Mouse (Mus musculus) hindbrain, embryonic 12.5 days (tissue): ENCODE data around the gene Arhgap24. TPM values are rescaled to one million over a fixed set of nuclear protein-coding genes. Genes with fewer than 3 reads are reported as not detected.

ENCODE experiments used
- ATAC-seq: fragments of 200-750 bp; cut with Nextera tagmentation; 2 replicates; pipeline ENCODE4 v1.8.0; 2017; ENCODE audit warnings: moderate TSS enrichment; ENCODE audit not compliant: low FRiP score
- H3K27ac ChIP-seq: fragments of 300-500 bp; sonication (generic); 2 replicates; pipeline ENCODE4 v1.5.1; 2016; ENCODE audit warnings: mild to moderate bottlenecking
- H3K27me3 ChIP-seq: fragments of 300-500 bp; sonication (generic); 2 replicates; pipeline ENCODE4 v1.6.1; 2016; ENCODE audit warnings: mild to moderate bottlenecking
- H3K36me3 ChIP-seq: fragments of 300-500 bp; sonication (generic); 2 replicates; pipeline ENCODE4 v1.6.1; 2016; ENCODE audit warnings: mild to moderate bottlenecking
- H3K4me1 ChIP-seq: fragments of 300-500 bp; sonication (generic); 2 replicates; pipeline ENCODE4 v1.6.1; 2016
- H3K4me2 ChIP-seq: fragments of 300-500 bp; sonication (generic); replicated peaks from 2 replicates; pipeline ENCODE4 v1.6.1; 2016; ENCODE audit warnings: mild to moderate bottlenecking
- H3K4me3 ChIP-seq: fragments of 300-500 bp; sonication (generic); 2 replicates; pipeline ENCODE4 v1.5.1; 2016; ENCODE audit warnings: mild to moderate bottlenecking
- H3K9ac ChIP-seq: fragments of 300-500 bp; sonication (generic); 2 replicates; pipeline ENCODE4 v1.6.1; 2016; ENCODE audit warnings: mild to moderate bottlenecking, moderate library complexity
- H3K9me3 ChIP-seq: fragments of 300-500 bp; sonication (generic); replicated peaks from 2 replicates; pipeline ENCODE4 v1.6.1; 2016; ENCODE audit warnings: mild to moderate bottlenecking
- WGBS: fragments of 180-500 bp; shearing (Covaris S2); methylation state at CpG from one replicate; pipeline ENCODE4 v1.1.7; 2016; 5-methylcytosine and 5-hydroxymethylcytosine counted together
- polyA plus RNA-seq: library from polyadenylated mRNA; unstranded; fragments of >200 nt; fragmentation: Nextera tagmentation; extraction: Ambion mirVana; gene quantifications from 2 replicates; pipeline ENCODE4 v1.2.1, GENCODE M21; 2016

Arhgap24 gene
- polyA plus RNA-seq, 1 experiment from 2014 or later, result 10.1 TPM

GRCm38 (mm10) chr5:102766311-102767057 is 285.3 kb downstream of the Arhgap24 start:
- no peaks in the 10 kb centered on the region for H3K36me3 ChIP-seq
- H3K9ac ChIP-seq, result no peak overlapping the region
- H3K9me3 ChIP-seq, result no peaks in the 10 kb centered on the region
- WGBS, result 86% methylated on average over 6 of the region's 6 CpGs
- ATAC-seq, result no peak
- no peak overlapping the region for H3K4me2 ChIP-seq
- H3K4me1 ChIP-seq, result peaks cover 10% of the 10 kb centered on the region
- H3K4me3 ChIP-seq, result no peak overlapping the region
- no peaks in the 10 kb centered on the region for H3K27me3 ChIP-seq
- H3K27ac ChIP-seq, result no peak overlapping the region

- 78% methylated on average over 4 of the region's 4 CpGs for WGBS
- H3K9ac ChIP-seq, result no peak overlapping the region
- no peak for ATAC-seq
- H3K27me3 ChIP-seq, result no peaks in the 10 kb centered on the region
- H3K4me3 ChIP-seq, result no peak overlapping the region
- no peak overlapping the region for H3K27ac ChIP-seq
- no peaks in the 10 kb centered on the region for H3K9me3 ChIP-seq
- H3K36me3 ChIP-seq, result no peaks in the 10 kb centered on the region
- no peak overlapping the region for H3K4me2 ChIP-seq
- peaks cover 10% of the 10 kb centered on the region for H3K4me1 ChIP-seq
Observed at GRCm38 (mm10) chr5:102767058-102767444, 285.9 kb downstream of the Arhgap24 start.

- no peaks in the 10 kb centered on the region for H3K36me3 ChIP-seq
- H3K27ac ChIP-seq, result no peak overlapping the region
- H3K9ac ChIP-seq, result no peak overlapping the region
- peaks cover 10% of the 10 kb centered on the region for H3K4me1 ChIP-seq
- 74% methylated on average over 7 of the region's 7 CpGs for WGBS
- no peak overlapping the region for H3K4me3 ChIP-seq
- H3K27me3 ChIP-seq, result no peaks in the 10 kb centered on the region
- ATAC-seq, result no peak
- H3K9me3 ChIP-seq, result no peaks in the 10 kb centered on the region
- no peak overlapping the region for H3K4me2 ChIP-seq
Observed at GRCm38 (mm10) chr5:102767822-102768221, 286.6 kb downstream of the Arhgap24 start.

- H3K4me2 ChIP-seq, result peak overlapping the region; percentile 17; the same call in 1 of the 2 replicates
- H3K27me3 ChIP-seq, result no peaks in the 10 kb centered on the region
- 61% methylated on average over 12 of the region's 12 CpGs for WGBS
- H3K27ac ChIP-seq, result no peak overlapping the region
- no peak overlapping the region for H3K4me3 ChIP-seq
- no peaks in the 10 kb centered on the region for H3K36me3 ChIP-seq
- H3K4me1 ChIP-seq, result peaks cover 10% of the 10 kb centered on the region
- no peaks in the 10 kb centered on the region for H3K9me3 ChIP-seq
- no peak for ATAC-seq
- H3K9ac ChIP-seq, result no peak overlapping the region
Observed at GRCm38 (mm10) chr5:102768385-102769080, 287.3 kb downstream of the Arhgap24 start.

- peaks cover 10% of the 10 kb centered on the region for H3K4me1 ChIP-seq
- ATAC-seq, result no peak
- H3K36me3 ChIP-seq, result no peaks in the 10 kb centered on the region
- no peaks in the 10 kb centered on the region for H3K9me3 ChIP-seq
- H3K4me3 ChIP-seq, result no peak overlapping the region
- H3K4me2 ChIP-seq, result no peak overlapping the region
- 73% methylated on average over 7 of the region's 7 CpGs for WGBS
- H3K27ac ChIP-seq, result no peak overlapping the region
- no peak overlapping the region for H3K9ac ChIP-seq
- no peaks in the 10 kb centered on the region for H3K27me3 ChIP-seq
Observed at GRCm38 (mm10) chr5:102770611-102771010, 289.4 kb downstream of the Arhgap24 start.

- no peak for ATAC-seq
- H3K4me1 ChIP-seq, result peaks cover 3% of the 10 kb centered on the region
- no peak overlapping the region for H3K4me2 ChIP-seq
- 24% methylated on average over 4 of the region's 4 CpGs for WGBS
- H3K27me3 ChIP-seq, result no peaks in the 10 kb centered on the region
- H3K27ac ChIP-seq, result no peak overlapping the region
- no peak overlapping the region for H3K9ac ChIP-seq
- H3K9me3 ChIP-seq, result no peaks in the 10 kb centered on the region
- no peak overlapping the region for H3K4me3 ChIP-seq
- H3K36me3 ChIP-seq, result no peaks in the 10 kb centered on the region
Observed at GRCm38 (mm10) chr5:102774500-102774899, 293.3 kb downstream of the Arhgap24 start.

GRCm38 (mm10) chr5:102777255-102777654 is 296.1 kb downstream of the Arhgap24 start:
- ATAC-seq, result no peak
- WGBS, result 93% methylated on average over 9 of the region's 9 CpGs
- H3K9ac ChIP-seq, result no peak overlapping the region
- H3K4me2 ChIP-seq, result no peak overlapping the region
- no peaks in the 10 kb centered on the region for H3K9me3 ChIP-seq
- no peak overlapping the region for H3K27ac ChIP-seq
- H3K27me3 ChIP-seq, result no peaks in the 10 kb centered on the region
- no peaks in the 10 kb centered on the region for H3K36me3 ChIP-seq
- H3K4me3 ChIP-seq, result no peak overlapping the region
- H3K4me1 ChIP-seq, result peaks cover 3% of the 10 kb centered on the region

- Histone ChIP-seq H3K27ac (no peak overlapping the region), H3K9me3 (no peaks in the 10 kb centered on the region), H3K36me3 (no peaks in the 10 kb centered on the region), H3K4me3 (no peak overlapping the region), H3K9ac (no peak overlapping the region), H3K4me1 (peaks cover 3% of the 10 kb centered on the region), H3K4me2 (no peak overlapping the region), H3K27me3 (no peaks in the 10 kb centered on the region)
- ATAC-seq, result no peak
- WGBS, result 89% methylated on average over 9 of the region's 9 CpGs
Observed at GRCm38 (mm10) chr5:102777852-102778251, 296.7 kb downstream of the Arhgap24 start.

- 57% methylated on average over 5 of the region's 5 CpGs for WGBS
- no peak overlapping the region for H3K4me2 ChIP-seq
- H3K9ac ChIP-seq, result no peak overlapping the region
- no peak for ATAC-seq
- no peaks in the 10 kb centered on the region for H3K9me3 ChIP-seq
- no peak overlapping the region for H3K4me3 ChIP-seq
- no peak overlapping the region for H3K27ac ChIP-seq
- H3K4me1 ChIP-seq, result peaks cover 3% of the 10 kb centered on the region
- H3K36me3 ChIP-seq, result no peaks in the 10 kb centered on the region
- H3K27me3 ChIP-seq, result no peaks in the 10 kb centered on the region
Observed at GRCm38 (mm10) chr5:102778253-102778652, 297.1 kb downstream of the Arhgap24 start.

- ATAC-seq, result no peak
- Histone ChIP-seq H3K4me1 (no peaks in the 10 kb centered on the region), H3K9ac (no peak overlapping the region), H3K36me3 (no peaks in the 10 kb centered on the region), H3K9me3 (no peaks in the 10 kb centered on the region), H3K4me3 (no peak overlapping the region), H3K27ac (no peak overlapping the region), H3K27me3 (no peaks in the 10 kb centered on the region), H3K4me2 (no peak overlapping the region)
- WGBS, result 66% methylated on average over 4 of the region's 4 CpGs
Observed at GRCm38 (mm10) chr5:102783585-102783984, 302.4 kb downstream of the Arhgap24 start.

GRCm38 (mm10) chr5:102786123-102786522 is 304.9 kb downstream of the Arhgap24 start:
- Histone ChIP-seq H3K4me2 (no peak overlapping the region), H3K9me3 (no peaks in the 10 kb centered on the region), H3K27me3 (no peaks in the 10 kb centered on the region), H3K4me3 (no peak overlapping the region), H3K27ac (no peak overlapping the region), H3K4me1 (peaks cover 9% of the 10 kb centered on the region; the same call in 1 of the 2 replicates), H3K9ac (no peak overlapping the region), H3K36me3 (no peaks in the 10 kb centered on the region)
- no peak for ATAC-seq
- 75% methylated on average over 2 of the region's 2 CpGs for WGBS

GRCm38 (mm10) chr5:102788437-102788836 is 307.2 kb downstream of the Arhgap24 start:
- no peak overlapping the region for H3K27ac ChIP-seq
- H3K4me1 ChIP-seq, result peaks cover 12% of the 10 kb centered on the region

GRCm38 (mm10) chr5:102791273-102791672 is 310.1 kb downstream of the Arhgap24 start:
- no peaks in the 10 kb centered on the region for H3K27me3 ChIP-seq
- no peak overlapping the region for H3K9ac ChIP-seq
- H3K4me3 ChIP-seq, result no peak overlapping the region
- H3K4me1 ChIP-seq, result peaks cover 12% of the 10 kb centered on the region
- H3K36me3 ChIP-seq, result no peaks in the 10 kb centered on the region
- H3K27ac ChIP-seq, result no peak overlapping the region
- H3K4me2 ChIP-seq, result no peak overlapping the region
- no peak for ATAC-seq
- WGBS, result 46% methylated on average over 4 of the region's 4 CpGs
- no peaks in the 10 kb centered on the region for H3K9me3 ChIP-seq

More at GRCm38 (mm10) chr5:102788437-102788836, 307.2 kb downstream of the Arhgap24 start:
- H3K4me3 ChIP-seq, result no peak overlapping the region
- no peaks in the 10 kb centered on the region for H3K9me3 ChIP-seq
- H3K27me3 ChIP-seq, result no peaks in the 10 kb centered on the region
- 75% methylated on average over 3 of the region's 3 CpGs for WGBS
- H3K4me2 ChIP-seq, result no peak overlapping the region
- no peaks in the 10 kb centered on the region for H3K36me3 ChIP-seq
- no peak overlapping the region for H3K9ac ChIP-seq
- no peak for ATAC-seq
